Mouse (Mus musculus) spleen, postnatal 4 days (tissue): ENCODE data around the gene Osm.
A peak's percentile ranks its signal among the peaks of the same experiment; 100 is the strongest.

Source experiments
- DNase-seq, 2 experiments: peaks; one replicate each; pipeline ENCODE4 v3.0.0; 2022; ENCODE audit warnings: low spot score in 2 of 2

The Osm gene

DNA sequence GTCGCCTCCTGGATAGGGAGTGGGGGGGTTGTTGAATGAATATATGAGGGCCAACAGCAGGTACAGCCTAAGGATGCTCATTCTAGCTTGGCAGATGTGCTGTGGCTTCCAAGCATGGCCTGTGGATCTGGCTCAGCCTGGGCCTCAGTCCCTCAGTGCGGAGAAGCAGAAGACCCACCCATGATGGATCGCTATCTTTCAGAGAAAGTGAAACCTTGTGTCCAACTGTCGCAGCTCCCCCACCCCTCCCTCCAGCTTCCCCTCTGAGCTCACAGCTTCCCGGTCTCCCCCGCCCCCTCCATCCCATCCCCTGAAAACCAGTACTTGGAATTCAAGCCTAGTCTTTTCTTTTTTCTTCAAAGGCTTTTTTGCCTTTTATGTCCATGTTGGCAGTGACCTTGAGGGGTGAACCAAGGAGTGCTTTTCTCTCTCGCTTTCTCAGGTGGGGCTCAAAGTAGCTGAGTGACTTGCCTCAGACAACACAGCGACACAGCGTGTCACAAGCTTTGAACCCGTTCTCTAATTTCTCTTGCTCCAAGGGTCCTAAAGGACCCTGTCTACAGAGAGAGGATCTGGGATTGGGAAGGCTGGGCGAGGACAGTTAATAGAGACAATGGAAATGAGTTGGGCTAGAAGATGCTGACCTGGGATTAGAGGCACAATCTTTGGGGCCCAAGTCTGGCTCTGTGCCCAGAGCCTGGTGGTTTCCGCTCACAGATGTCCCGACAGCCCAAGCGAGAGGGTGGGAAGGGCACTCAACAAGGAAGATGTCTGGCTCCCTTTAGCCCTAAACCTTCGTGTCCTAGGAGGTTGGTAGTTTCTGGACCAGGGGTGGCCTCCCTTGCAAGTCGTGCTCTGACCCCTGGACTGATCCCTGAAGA, at the start of gene Osm:
Gene Osm, plus strand, starts transcription at position 756 of the 881 bp plus-strand sequence.
- peak in 1 of 2 experiments; percentile 67 for DNase-seq

DNA sequence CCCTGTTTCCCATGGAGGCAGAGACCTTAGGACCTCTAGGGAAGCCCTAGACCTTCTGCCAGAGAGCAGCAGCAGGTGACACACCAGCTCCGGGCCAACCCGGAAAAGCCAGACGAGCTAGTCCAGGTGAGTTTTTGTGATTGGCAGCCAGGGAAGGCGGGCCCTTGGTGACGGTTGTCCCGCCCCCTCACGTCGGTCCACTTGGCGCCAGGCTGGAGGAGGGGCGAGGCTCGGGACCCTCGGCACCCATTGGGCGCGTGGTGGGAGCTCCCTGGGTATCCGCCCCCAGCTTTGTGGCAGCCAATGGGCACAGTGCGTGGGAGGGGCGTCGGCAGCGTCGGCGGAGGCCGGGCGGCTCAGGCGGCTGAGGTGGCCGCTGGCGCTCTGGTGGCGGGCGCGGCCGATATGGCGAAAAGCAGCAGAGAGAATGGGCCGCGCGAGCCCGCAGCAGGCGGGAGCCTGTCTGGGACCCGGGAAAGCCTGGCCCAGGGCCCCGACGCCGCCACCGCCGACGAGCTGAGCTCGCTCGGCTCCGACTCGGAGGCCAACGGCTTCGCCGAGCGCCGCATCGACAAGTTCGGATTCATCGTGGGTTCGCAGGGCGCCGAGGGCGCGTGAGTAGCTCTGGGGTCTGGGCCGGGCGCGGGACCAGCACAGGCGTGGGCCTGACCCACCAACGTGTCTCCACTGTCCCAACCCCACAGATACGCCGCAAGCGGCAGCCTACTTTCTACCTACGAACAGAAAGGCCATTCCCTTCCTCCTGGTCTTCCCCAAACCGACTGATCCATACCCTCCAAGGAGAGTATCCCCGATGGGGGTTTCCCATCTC, 49.5 kb upstream of the Osm start, which contains the start of gene Tbc1d10a:
Gene Tbc1d10a, plus strand, starts transcription at position 304 of the 832 bp plus-strand sequence.
- peak; percentile 98 to 99 for DNase-seq

DNA sequence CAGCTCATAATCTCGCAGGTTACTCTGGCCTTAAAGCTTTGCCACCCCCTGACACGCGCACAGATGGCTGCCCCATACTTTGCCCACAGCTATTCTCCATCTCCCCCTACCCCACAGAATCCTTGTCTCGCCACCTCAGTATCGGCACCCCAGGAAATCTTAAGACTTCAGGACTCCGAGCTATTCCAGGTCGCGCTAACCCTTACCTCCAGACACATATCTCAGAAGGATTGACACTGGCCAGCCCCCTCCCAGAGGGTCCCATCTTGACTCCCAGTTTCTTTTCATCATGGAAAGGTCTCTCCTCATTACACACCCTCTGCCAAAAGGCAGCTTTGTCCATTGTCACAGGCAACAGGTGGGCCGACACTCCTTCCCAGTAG, 48.9 kb upstream of the Osm start:
- DNase-seq = no peak

DNA sequence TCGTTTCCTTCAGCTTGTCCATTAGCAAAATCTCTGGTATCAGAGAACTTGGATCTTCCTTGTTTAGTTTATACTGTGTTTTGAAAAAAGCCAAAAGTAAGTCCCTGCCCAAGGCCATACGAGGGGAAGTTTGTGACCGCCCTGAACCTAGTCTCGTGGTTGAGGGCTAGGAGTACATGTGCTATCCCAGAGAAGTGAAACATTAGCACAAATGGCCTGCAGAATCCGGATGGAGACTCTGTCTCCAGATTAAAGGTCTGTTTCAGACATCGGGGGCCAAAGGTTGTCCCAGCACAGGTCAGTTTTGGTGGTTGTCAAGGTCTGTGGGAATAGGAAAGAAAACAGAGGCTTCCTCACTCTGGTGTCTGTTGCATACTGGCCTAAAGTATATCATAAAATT, 47.0 kb upstream of the Osm start:
- no peak for DNase-seq

DNA sequence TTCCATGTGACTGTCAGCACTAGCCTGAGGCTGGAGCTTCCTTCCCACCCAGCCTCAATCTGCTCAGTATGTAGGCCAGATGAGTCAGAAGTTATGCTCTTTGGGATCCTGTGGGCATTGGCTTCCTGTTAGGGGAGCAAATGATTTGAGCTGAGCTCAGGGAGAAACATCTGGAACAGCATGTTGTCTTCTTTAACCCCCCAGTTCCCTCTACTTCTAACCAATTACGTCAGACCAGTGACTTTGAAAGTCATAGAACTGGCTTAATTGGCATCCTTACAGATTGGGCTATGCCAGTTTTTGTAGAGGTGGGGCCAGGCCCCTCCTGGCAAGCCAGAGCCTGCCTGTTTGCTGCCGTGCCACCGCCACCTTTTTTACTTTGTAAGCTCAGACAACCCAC, 45.5 kb upstream of the Osm start:
- DNase-seq = no peak

DNA sequence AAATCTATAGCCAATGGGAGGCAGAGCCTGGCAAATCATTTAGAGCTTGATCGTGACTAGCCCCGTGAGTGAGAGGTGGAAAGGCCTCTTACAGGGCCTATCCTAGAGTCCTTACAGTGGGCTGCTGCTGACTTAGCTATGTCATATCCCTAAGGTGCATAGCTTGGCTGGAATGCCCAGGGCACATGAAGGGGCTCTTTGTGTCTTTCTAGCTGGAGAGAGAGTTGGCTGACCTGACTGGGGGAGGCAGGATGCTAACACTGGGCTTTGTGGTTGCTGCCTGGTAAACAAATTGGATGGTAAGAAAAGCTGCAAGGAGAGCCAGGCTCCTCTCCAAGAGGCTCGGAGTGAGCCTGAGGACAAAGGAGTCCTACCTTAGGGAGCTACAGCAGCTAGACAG, 43.5 kb upstream of the Osm start:
- DNase-seq = no peak

DNA sequence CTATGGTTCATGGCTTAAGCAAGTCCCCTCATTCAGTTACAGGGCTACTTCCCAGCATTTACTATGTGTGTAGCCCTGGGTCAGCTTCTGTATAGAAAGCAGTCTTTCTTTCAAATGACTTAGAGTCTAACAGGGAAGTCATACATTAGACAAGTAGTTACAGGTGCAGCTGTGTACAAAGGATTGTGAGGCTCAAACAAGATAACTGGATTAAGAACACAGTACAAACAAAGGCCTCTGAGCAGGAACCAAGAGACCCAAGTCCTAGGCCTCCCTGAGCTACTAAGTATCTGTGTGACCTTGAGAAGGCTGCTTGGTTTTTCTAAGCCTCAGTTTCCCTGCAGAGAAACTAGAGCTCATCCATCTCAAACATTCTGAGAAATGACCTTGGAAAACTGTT, 42.8 kb upstream of the Osm start:
- no peak for DNase-seq

DNA sequence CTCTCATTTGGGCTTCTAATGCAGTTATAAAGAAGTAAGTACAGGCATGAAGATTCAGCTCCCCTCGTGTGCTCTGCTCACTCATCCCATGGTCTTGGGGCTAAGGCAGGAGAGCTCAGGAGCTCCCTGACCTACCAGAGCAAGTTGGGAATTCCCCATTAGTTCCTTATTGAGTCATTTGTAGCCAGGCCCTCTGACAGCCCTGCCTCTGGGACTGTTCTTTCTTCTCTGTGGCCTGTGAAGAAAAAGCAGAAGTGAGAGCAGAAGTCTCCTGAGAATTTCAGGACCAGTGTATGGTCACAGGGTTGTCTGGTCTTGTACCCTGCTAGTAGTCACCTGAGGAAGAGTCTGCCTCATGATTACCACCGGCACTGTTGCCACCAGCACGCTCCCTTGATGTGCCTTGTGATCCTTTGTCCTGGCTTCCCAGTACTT, 40.6 kb upstream of the Osm start:
- DNase-seq = no peak

DNA sequence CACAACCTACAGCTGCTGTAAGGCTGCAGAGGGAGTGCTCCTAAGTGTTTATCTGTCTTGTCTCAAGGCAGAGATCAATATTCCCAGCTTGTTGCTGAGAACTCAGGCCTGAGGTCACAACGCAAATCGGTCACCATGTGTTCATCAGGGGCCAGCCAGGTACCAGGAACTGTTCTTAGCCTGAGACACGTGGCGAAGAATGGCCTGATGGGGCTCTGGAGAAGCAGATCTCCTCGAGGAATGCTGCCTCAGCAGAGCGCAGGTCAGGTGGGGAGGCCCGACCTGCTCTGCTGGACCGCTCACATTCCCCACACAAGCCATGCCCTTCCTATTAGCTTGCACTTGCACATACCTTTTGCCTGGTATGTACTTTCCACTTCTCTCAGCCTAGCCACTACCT, 39.6 kb upstream of the Osm start:
- DNase-seq = no peak

DNA sequence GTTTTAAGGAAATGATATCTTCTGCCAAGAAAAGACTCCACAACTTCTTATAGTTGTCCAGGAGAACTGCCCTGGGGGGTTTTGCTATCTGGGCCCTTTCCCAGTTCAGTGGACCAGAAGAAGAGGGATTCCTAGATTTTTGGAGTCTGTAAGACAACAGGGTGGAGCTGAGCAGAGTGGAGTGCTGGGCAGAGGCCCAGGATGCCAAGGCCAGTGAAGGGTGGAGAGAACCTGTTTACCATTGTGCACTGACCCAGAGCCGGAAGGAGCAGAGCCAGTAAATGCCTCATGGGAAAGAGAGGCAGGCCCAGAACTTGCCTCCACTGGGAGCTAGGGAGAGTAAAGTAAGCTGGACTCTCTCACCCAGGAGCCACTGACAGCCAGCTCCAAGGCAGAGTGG, 38.5 kb upstream of the Osm start:
- DNase-seq = no peak

DNA sequence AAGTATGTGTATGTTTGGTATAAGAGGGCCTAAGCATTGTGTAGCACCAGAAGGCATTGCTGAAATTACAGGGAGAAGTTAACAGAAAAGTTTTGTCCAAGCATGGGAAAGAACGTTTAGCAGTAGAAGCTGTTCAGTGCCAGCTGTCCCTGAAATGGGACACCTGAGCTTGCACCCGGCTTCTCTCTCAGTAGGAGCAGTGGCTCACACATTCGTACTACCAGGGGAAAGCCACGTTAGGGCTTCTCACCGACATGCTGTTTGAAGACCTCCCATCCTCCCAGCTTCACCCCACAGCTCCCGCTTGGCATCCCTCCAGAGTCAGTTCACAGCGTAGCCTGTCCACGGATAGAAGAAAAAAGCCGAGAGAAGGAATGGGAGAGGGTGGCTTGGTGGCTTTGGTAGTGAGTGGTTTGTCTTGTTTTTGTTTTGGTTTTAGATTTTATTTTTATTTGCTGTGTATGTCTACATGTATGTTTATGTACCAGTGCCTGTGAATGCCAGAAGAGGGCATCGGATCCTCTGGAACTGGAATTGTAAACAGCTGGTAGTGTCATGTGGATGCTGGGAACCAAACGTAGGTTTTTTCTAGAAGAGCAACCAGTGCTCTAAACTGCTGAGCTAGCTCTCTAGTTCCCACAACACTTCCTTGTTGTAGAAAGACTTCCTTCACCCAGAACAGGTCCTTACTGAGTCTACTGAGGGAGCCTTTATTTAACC, 34.1 kb upstream of the Osm start:
- DNase-seq = no peak

DNA sequence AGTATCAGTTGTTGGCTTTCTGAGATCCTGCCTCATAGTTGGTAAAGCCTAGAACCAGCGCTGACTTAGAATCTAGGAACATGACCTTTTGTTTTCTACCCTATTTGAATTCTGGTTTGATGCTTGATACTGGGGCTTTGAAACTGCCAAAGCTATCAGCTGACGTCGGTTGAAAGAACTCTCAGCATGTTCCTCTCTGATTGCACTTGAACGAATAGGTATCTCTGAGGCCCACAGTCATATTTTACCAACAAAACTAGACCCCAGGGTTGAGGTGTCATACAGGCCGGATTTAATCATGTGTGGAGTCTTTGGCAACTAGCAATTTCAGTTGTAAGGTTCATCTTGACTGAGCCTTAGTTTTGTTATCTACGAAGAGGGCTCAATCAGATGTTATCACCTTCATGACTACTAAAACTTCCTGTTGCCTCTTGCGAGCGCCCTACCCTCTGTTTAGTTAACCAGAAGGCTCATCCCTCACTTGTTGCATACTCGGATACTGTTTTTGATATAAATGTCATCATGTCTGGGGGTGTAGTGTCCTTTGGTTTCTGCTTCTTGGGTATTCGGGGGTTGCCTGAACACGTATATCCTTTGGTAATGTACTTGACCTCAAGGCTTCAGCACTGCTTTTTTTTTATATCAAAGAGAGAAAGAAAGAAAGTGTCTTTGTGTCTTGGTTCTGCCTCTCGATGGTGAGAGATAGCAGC, 33.1 kb upstream of the Osm start:
- no peak for DNase-seq

DNA sequence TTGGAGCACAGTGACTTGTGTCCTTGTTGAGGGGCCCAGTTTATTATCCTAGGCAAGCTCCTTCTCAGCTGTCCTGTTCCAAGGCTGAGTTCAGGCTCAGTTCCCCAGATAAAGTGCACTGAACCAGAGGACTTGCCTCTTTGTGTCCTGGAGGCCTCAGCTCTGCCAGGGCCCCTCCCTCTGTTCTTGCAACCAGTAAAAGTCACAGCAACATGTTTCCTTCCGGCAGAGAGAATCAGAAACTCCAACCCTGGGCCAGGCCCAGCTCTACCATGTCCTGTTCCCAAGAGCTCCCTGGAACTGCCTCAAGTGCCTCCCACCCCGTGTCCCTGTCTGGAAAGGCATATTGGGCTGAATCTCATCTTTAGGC, 32.5 kb upstream of the Osm start:
- DNase-seq = peak; percentile 34 to 65

DNA sequence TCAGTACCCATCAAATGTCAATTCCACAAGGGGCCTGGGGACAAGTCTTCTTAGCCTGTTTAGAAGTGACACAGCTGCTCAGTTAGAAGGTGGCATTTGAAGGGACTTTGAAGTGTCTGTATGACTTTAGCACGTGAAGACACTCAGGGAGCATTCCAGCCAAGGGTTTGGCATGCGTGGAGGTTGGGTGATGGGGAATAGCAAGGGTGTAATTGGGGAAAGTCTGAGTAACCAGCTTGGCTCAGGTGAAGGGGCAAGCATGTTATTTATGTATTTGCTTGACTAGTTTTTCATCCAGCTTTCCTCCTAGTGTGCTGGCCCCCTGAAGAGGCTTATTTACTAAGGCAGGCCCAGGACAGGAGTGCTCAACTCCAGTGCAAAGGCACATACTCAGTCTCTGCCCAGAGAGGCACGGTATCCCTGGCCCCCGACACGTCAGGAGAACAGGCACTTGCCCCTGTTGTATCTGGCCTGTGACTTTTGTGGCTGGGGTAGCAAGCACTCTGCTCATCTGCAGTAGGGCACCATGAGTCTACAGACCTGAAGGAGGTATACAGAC, 31.0 kb upstream of the Osm start:
- no peak for DNase-seq

DNA sequence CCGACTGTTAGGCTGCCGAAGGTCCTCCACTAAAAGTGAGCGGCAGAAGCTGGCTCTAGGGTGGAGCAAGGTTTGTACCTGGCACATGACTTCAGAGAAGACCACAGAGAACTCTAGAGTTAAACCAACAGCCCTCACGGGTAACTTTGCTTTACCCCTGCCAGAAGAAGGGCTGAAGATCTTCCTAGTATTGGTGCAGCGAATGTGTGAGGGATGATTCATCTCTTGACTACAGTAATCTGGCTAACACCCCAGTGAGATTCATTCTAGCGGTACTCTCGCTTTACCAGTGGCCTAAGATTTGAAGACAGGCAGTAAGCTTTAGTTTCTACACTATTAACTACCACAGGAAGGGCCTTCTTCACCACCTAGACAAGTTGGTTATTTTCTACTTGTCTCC, 30.3 kb upstream of the Osm start:
- no peak for DNase-seq

DNA sequence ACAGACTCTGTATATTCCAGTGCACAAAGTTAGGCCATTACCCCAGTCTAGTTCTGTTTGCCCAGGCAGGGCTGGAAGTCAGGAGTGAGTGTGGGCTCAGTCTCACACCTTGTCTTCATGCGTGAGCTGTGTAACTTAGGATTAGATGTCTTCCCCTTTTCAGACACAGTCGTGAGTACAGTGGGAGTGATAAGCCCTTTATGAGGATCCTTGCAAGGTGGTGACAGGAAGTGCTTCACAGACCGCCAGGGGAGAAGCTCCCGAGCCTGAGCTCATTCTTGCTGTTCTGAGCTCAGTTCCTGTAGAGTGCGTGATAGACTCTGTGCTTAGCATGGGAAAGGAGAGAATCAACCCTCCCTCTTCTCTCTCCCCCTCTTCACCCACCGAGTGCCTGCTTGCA, 29.7 kb upstream of the Osm start:
- no peak for DNase-seq

DNA sequence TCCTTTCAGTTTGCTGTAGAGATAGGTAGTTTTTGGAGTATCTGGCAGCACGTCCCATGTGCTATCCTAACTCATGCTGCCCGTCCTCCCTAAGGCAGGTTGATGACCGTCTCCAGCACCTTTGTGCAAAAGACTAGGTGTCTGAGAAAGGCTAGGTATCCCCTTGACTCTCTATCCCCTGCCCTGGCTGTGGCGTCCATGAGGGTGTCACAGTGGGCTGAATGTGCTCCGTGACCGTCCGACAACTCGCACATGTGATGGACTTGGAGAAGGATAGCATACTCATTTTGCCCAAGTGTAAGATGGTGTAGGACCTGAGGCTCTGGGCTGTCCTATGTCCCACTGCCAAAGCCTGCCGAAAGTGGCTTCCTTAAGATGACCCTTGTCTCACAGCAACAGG, 28.6 kb upstream of the Osm start:
- DNase-seq = no peak

DNA sequence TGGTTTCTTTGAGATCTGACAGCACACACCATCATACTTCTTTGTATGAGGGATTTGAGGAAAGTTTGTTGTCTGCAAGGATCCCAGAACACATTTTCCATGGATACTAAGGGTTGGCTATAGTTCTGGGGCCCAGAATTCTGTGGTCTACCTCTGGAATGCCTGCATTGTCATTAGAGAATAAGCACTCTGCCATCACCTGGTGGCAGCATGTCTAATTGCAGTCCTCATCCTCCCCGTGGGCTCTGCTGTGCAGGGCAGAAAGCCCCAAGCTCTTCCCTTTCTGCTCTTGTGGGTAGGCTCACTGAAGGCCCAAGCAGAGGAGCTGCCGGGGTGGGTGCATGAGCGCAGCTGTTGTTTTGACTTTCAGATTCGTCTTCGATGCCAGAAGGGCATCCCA, 26.7 kb upstream of the Osm start:
- no peak for DNase-seq

DNA sequence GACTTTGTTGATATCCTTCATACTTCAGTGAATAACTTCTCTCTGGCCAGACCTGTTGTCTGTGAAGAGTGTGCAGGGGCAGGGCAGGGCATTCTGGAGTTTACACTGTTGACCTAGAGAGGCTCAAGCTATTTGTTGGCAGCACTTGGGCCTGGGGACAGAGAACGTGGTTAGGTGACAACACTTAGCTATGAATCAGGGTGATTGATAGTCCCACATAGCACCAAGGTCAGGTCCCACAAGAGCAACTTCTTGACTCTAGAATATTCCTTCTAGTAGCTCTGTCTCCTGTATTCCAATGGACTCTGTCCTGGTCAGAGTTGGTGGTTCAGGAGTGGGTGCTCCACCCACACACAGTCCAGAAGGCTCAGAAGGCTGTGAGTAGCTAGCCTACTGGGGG, 25.4 kb upstream of the Osm start:
- no peak for DNase-seq

DNA sequence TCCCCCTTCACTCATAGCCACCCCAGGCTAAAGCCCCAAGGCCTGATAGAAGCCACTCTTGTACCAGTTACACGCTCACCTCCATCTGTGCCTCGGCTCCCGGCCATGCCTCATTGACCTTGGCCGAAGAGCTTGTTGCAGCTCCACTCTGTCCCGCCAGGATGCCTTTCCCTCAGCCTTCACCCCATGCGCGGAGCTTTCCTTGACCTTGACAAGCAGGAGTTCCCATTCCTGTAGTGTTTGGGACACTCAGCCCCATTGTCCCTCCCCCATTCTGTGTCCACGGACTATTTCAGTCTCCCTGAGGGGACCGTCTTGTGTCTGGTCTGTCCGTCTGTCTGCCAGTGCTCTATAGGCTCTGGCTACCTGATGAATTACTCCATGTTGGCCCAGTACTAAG, 23.1 kb upstream of the Osm start:
- no peak for DNase-seq

DNA sequence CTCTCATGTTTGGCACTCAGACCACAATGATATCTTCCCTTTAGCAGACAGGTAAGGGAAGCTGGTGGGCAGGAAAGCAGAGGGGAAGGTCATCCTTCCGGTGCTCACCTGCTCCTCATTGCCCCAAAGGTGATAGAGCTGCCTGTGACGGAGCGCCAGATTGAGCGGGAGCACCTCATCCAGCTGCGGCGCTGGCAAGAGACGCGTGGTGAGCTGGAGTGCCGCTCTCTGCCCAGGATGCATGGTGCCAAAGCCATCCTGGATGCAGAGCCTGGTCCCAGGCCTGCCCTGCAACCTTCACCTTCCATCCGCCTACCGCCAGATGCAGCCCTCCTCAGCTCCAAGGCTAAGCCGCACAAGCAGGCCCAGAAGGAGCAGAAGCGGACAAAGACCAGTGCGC, 21.6 kb upstream of the Osm start:
- DNase-seq = no peak
